Mouse (Mus musculus) T-helper 17 cell (primary cell): ENCODE data around the gene Crocc2.

Experiments used
- in situ Hi-C, 2 experiments: fragments of 300-600 bp; cut with MboI, MseI; formaldehyde crosslinking; loops; 1 replicate in 1 of 2; 2 replicates in 1 of 2; pipeline ENCODE4 v1.15.1; 2025; ENCODE audit warnings: high pct_unique_total_duplicates in 2 of 2

The Crocc2 gene

DNA sequence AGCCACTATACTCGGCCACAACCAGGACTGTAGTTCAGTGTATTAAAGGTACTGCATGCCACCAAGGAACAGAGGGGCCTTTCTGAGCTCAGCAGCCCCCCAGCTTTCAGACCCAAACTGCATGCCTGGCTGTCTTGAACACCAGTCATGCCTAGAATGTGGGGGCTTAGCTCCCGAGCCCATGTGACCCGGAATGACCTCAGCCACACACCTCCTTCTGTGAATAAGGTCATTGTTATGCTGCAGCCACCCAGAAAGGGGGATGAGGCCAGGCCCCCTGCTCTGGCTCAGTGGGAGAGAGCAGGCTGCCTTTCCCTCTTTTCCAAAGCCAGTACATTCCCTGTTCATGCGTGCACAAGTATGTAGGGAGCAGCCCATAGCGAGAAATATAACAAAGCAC is 46.1 kb downstream of the Crocc2 start:
- in situ Hi-C loops, result no loop called here

DNA sequence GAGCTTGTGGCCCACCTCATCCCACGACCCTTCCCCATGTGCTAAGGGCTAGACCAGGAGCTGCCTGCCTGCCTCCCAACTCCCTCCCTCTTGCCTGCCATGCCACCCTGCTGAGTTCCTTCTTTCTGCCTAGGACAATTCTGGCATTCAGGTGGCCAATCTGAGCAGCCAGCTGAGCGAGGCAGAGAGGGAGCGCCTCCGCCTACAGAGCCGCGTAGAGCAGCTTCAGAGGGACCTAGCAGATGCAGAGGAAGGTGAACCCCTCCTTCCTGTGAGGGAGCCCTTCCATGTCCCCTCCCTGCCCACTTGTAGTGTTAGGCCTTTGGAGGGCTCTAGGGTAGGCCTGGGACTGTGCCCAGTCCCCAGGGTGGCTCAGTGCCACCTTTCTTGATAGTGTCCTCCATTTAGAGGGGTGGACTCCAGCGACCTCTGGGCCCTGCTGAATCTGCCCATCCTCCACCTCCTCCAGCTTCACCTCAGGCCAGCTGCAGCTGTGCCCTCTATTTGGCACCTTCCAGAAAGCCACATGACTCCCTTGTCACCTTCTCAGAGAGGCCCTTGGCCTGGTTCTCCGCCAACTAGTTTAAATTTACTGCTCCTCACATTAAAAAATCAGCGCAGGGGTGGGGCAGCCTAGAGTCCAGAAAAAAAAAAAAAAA is 48.4 kb downstream of the Crocc2 start:
- in situ Hi-C loops, result no loop called here

DNA sequence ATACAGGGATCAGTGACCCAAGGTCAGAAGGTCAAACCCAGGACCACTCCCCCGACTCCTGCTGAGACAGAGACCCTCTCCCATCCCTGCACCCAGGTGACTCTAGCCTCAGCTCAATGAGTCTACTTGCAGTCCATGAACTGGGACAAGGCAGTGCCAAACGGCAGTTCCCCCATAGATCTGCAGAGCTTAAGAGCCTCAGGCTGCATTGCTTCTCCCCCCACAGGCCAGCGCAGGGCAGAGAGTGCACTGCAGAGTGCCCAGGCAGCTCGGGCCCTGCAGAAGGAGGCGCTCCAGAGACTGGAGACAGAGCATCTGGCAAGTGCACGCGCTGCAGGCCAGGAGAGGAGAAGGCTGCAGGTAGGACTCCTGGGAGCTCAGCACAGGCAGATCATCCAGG is 49.0 kb downstream of the Crocc2 start:
- in situ Hi-C loops, result no loop called here

DNA sequence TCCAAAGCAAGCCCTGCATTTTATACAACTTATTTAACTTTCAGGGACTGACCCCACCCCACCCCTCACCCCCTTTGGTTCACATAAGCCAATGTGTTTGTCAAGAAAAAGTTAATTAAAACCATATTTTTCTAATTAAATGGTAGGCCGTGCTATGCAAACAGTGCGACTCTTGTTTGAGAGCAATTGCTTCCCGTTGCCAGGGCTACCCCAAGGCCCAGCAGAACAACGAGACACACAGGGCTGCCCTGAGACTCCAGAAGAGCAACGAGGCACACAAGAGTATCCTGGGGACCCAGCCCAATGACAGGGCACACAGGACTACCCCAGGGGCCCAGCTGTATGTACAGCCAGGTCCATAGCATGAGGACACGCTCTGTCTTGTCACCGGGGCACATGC is 52.3 kb downstream of the Crocc2 start:
- in situ Hi-C loops, result no loop called here

DNA sequence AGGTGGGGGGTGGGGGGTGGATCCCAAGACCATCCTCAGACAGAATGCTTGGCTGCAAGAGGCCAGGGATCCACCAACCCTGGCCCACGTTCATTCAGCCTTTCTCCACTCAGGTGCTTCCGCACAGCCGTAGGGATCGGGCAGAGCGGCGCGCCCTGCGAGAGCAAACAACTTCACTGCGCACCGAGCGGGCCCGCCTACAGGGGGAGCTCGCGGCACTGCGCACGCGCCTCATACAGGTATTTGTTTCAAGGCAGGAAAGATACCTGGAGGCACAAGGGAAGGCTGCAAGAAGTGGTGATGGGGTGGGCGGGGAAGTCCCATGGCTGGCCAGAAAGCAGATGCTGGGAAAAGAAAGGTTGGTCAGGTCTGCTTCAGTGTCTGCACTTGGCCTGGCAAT is 55.4 kb downstream of the Crocc2 start:
- in situ Hi-C loops, result no loop called here

DNA sequence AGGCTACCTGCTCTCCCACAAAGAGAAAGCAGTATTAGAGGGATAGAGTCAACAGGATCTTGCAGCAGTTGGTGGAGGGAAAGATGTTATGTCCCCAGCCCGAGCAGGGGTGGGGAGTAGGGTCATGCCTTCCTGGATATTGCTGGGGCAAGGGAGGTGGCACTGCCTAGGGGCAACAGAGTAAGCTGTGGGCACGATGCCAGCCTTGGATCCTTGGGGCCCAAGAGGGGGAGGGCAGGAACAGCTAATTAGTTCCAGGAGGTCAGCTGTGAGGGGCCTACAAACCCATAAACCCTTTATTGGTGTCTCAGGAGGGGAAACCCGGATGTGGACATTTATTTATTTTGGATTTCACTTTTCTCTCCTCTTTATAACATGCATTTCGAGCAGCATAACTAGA is 56.7 kb downstream of the Crocc2 start:
- in situ Hi-C loops, result no loop called here

DNA sequence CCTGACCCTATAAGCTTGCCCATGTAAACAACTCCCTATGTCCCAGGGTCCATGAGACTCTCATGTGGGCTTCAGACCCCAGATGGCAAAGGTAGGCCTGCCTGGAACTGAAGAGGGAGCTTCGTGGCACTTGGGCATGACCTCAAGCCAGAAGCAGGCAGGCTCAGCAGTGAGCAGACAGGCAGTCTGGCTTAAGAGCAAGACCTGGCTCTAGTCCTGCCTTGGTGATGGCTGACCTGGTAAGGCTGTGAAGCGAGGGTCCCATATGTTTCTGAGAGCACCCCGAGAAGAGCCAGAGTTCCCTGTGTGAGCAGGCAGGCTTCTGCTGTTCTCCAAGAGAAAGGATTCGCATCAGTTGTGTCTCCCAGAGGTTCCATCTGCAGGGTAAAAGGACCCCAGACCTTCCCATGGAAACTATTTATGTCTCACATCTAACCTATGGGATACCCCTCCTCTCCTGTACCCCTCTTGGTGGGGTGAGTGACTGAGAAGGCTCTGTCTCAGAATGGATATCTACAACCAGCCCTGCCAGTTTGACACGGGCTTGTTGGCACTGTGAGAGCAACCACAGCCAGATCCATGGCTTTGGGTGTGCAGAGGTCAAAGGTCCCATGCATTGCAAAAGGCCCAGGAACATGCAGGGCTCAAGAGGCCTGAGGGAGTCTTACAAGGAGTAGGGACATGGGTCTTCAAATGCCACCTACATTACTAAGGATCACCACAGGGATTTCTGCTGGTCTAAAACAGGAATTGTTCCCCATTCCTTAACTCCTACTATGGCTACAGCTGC is 57.4 kb downstream of the Crocc2 start:
- in situ Hi-C loops, result no loop called here

DNA sequence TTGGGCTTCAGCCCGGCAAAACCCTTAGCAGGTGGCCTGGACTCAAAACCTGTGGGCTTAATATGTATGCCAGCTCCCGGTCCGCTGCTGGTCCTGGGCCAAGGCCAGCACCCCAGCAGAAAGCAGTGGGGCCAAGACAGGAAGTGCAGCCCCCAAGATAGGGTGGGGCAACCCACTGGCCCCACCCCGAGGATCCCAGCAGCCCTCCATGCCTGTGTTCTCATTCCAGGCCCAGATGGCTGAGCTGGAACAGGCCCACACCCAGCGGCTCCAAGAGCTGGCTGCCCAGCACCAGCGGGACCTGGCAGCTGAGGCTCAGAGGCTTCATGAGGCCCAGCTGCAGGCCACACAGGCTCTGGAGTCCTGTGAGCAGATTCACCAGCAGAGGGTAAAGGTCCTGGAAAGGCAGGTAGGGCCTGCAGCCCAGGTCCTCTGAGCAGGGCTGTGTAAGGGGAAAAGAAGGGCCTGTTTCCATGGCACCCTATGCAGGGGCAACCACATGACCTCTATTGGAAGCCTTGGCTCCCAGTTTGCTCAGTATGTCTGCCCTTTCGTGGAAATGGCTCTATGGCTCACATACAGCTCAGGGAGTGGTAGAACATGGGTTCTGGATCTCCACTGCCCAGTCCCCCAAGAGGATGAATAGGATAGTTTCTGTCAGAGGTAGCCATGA is 58.9 kb downstream of the Crocc2 start:
- in situ Hi-C loops, result no loop called here

DNA sequence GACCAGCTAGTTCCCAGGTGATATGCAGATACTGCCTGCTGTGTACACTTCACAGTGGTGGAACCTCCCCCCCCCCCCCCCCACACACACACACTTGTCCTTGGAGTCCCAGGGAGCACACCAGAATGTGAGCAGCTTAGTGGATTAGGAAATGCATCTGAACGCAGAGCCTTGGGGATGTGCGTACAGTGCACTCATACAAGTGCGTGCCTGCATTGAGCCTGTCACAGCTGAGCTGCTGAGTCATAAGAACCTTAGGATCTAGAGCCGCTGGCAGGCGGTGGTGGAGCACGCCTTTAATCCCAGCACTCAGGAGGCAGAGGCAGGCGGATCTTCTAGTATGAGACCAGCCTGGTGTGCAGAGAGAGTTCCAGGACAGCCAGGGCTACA is 59.4 kb downstream of the Crocc2 start:
- in situ Hi-C loops, result no loop called here

DNA sequence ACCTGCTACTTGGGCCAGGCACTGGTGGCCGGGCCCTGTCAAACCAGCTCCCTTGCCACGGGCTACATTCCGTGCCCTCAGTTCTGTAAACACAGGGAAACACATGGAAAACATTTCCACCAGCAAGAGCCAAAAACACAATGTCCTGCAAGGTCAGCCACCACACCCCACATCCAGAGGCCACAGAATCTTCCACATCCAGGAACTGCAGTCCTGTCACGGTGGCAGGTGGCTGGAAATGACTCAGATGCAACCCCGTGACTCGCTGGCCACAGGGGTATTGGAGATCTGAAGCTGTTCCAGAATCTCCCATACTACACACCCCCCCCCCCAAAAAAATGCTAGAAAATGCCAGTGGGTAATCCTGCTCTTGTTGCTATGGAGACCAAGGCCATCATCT is 60.7 kb downstream of the Crocc2 start:
- in situ Hi-C loops, result no loop called here

DNA sequence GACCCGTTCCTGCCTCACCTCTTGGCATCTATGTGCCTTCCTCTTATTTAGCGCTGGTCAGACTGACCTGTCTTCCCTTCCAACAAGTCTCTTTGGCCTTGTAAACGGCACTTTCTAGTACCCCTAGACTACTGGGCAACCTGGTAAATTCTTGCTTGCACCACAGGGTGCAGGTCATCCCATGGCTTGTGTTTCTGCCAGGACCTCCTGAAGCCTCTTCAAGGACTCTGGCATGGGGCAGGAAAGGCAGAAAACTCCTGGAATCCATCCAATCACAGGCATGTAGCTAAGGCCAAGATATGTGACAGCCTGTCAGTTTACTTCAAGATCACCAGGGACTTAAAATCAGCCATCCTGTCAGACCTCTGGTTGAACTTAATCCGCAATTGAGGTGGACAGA is 61.1 kb downstream of the Crocc2 start:
- in situ Hi-C loops, result no loop called here

DNA sequence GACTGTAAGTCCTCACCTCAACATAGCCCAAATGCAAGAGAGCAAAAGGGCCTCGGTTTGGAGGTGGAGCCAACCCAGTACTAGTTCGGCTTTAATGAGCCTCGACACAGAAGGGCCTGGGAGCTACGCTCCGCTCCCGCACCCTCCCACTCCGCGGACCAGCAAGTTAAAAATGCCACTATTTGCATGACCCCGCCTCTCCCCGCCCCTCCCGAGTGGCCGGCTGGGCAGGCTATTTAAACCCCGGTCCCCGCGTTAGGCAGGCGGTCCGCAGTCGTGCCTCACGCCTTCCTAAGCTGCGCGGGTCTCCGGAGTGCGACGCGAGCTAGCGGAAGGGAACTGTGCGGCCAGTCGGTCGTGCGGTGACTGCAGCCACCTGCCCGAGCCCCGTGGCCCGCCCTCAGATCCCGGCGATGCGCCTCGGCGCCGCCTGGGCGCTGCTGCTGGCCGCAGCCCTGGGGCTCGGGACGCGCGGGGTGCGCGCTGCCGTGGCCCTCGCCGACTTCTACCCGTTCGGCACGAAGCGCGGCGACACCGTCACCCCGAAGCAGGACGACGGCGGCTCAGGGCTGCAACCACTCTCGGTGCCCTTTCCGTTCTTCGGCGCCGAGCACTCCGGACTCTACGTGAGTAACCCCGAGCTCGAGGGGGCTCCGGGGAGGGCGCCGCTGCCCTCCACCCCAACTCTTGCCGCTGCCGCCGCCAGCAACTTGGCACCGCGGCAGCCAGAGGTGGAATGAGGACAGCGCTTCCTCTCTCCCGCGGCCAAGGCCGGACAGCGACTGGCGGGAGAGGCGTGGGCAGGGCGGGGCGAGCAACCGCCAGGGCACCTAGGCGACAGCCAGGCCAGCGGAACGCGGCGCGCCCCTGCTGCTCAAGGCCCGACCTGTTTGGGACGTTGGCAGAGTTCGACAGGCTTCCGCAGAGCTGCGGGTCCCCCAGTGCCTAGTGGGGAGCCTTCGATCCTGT is 67.3 kb downstream of the Crocc2 start, which contains the start of gene Sned1:
Gene Sned1 (plus strand): TSS at position 266 of the 969 bp plus-strand sequence.
- in situ Hi-C loops, result no loop called here

DNA sequence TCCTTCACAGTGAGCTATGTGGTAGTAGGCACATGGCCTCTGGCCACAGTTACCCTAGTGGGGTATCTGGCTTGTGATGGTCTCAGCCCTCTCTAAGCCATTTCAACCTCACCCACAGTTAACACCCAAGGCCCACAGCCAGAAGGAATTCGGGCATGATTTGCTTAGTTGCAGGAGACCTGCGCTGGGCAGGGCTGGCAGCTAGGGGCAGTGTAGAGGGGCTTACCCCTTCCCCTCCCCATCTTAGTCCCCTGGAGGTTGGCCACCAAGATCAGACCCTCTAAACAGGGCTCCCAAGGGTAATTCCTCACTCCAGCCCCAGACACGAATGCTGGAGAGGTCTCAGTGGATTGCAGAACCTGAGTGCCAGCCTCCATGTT is 68.0 kb downstream of the Crocc2 start:
- in situ Hi-C loops, result no loop called here

DNA sequence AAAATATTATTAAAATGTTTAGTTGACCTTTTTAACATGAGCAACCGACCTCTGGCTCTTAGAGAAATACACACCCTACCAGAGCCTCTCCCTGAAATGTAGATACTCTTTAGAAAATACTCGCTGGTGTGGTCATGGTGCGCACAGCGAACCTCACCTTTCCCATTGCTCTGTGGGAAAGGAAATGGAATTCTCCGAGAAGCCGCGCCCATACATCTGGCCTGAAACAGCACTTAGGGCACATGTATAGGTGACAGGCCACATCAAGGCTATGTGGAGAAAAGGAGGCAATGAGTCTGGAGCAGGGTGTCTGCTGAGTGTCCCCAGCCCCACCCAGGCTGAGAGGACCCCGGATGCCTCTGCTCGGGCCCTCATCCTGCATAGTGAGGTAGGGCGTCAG is 69.2 kb downstream of the Crocc2 start:
- in situ Hi-C loops, result no loop called here

DNA sequence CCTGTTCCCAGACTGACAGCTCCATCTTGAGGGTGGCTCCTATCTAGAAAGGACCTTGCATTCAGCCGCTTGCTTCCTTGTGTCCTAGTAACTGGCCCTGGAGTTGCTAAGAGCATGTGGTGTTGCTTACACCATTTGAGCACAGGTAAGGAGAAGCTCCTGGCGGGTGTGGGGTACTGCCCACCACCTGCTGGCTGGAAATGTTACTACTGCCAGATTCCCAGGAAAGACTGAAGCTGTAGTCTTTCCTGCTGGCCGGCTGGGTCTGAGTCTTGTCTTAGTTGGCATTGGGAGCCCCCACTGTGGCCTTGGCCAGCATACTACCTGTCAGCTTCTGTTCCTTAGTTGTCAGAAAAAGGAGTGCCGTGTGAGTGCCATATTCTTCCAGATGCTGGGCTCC is 69.7 kb downstream of the Crocc2 start:
- in situ Hi-C loops, result no loop called here

DNA sequence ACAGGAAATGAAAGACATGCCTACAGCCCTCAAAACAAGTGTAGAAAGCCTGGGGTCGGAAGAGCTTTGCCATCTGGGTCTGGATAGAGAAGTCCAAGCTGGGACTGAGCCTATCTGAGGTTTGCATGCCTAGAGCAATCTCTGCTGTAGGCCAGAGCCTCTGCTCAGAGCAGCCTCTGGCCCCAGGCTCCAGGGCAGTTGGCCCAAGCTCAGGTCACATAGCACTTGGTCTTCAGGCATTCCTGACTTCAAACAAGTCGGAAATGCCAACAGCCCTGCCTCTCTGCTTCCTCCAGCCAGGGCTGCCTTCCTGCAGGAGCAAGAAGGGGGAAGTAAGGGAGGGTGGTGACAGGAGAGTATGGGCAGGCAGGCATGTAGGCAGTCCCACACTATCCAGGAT is 77.4 kb downstream of the Crocc2 start:
- in situ Hi-C loops, result no loop called here

DNA sequence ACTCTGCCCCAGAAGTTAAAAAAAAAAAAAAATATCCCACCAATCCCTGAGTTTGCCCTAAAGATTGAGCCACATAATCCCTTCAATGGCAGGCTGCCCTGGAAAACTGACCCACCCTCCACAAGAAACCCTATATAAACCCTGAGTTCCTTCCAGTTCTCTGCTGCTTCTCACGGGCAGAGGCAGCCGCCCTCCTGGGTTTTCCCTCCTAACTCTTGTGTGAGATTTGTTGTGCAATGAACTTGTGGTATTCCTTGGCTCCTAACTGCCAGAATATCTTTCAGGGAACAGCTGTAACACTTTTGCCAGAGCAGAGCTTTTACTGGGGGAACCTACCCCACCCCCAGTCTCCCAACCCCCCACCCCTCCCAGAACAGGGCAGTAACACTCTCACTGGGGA is 84.1 kb downstream of the Crocc2 start:
- in situ Hi-C loops, result no loop called here

DNA sequence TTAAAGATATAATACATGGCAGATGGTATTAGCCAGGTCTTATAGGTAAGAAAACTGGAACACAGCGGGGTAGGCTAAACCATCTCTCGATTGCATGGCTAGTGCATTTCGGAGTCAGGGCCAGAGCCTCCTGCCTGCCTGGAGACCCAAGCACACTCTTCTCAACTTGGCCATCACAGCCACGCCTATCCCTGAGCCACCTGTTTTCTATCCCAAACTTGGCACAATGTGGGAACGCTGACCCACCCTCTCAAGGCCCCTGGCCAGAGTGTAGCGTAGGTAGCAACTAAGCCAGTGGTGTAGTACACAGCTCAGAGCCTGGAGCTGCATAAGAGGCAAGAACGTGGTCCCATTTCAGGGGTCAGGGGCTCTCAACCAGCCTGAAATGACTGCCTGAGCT is 87.2 kb downstream of the Crocc2 start:
- in situ Hi-C loops, result no loop called here

DNA sequence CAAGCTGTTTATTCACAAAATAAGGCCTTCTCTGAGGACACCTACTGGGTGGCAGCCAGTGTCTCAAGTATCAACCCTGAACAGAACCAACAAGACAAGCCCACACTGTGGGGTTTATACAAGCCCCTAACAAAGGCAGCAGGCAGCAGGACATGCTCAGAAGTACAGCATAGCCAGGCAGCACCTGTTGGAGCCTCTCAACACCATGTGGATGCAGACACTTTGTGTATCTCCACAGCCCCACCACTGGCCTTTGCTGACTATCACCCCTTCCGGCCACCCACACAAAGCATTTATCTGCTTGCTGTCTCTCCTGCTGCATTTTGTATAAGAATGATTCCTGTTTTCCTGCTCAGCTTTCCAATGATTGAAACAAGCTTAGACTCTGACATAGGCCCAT is 89.0 kb downstream of the Crocc2 start:
- in situ Hi-C loops, result no loop called here

DNA sequence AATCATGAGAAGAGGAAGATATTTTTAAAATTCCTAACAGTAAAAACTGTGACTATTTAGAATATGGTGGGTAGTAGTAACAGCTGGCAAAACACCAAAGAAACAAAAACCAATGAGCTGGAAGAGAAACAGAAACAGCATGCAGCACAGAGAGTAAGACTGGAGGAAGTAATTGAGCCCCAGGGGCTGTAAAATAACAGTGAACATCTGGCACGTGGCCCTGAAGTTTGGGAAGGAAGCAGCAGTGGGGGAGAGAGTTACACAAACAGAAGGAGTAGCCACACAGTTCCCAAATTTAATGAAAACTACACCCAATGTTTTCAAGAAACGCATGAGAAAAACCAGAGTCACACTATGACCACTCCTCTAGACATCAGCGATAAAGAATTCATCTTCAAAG is 98.7 kb downstream of the Crocc2 start:
- in situ Hi-C loops, result no loop called here

DNA sequence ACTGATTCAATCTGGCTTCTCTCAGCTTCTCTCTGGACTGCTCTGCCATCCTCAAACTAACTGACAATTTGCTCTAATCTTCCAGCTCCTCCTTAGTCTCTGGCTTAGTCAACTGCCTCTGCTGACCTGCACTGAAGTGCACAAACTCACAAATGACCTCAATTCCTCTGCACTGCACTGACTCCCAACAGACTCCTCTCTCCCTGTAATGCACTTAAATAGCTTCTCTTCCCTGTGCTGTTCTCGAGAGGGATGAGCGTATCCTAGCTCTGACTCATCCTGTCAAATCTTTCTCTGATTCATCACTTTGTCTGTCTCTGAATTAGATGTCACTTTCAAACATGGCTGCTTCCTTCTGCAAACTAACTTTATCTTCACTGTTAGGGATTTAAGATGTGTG is 99.7 kb downstream of the Crocc2 start:
- in situ Hi-C loops, result no loop called here
